Mouse (Mus musculus): ENCODE measurements around the gene Rpl39l.
"Not testable (repeated sequence)": the region's sequence is repeated elsewhere in the genome, so short reads cannot be mapped to it uniquely, and the experiment has no call there.

DNA sequence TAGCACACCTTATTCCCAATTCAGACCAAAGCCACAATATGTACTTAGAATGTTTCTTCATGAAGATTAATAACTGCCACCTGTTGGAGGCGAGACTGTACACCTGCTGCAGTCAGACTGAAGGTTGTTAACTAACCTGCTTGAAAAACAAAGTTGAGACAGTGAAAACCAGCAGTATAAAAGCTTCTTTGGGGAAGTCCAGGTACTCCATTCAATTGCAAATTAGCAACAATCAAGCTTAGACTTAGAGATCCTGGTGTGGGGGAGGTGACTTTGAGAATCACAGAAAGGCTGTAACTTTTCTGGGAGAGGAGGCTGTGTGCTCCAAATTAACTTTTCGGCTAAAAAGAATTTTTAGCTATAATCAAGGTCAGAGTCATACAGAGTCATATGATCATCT, 47.0 kb downstream of the Rpl39l start:
- not testable (repeated sequence) for TF ChIP-seq POLR2A (IDR thresholded peaks at IDR 0.05; ENCODE audit: insufficient read depth, low read length); CTCF (IDR thresholded peaks at IDR 0.05; ENCODE audit: low read depth, low read length); EP300 (IDR thresholded peaks at IDR 0.05; ENCODE audit: insufficient read depth, low read depth, low read length)
